Mouse (Mus musculus) lung, embryonic 14.5 days (tissue): ENCODE results near the gene Acpp. TPM values are rescaled to one million over a fixed set of nuclear protein-coding genes. Genes with fewer than 3 reads are reported as not detected.

ENCODE experiments used
- ATAC-seq: fragments of 200-750 bp; cut with Nextera tagmentation; 2 replicates; pipeline ENCODE4 v1.8.0; 2017; ENCODE audit warnings: mild to moderate bottlenecking, moderate TSS enrichment, moderate library complexity; ENCODE audit not compliant: insufficient read depth
- DNase-seq: peaks from one replicate; pipeline ENCODE4 v3.0.0-alpha.2; 2015
- H3K27ac ChIP-seq: fragments of 300-500 bp; sonication (generic); 2 replicates; pipeline ENCODE4 v1.5.1; 2014; ENCODE audit warnings: low read depth, mild to moderate bottlenecking, moderate library complexity
- H3K27me3 ChIP-seq: fragments of 300-500 bp; sonication (generic); 2 replicates; pipeline ENCODE4 v1.6.1; 2014; ENCODE audit warnings: low read length, control low read depth; ENCODE audit not compliant: insufficient read depth
- H3K36me3 ChIP-seq: fragments of 300-500 bp; sonication (generic); 2 replicates; pipeline ENCODE4 v1.6.1; 2014; ENCODE audit warnings: control low read depth; ENCODE audit not compliant: insufficient read depth
- H3K4me1 ChIP-seq: fragments of 300-500 bp; sonication (generic); 2 replicates; pipeline ENCODE4 v1.6.1; 2014; ENCODE audit warnings: antibody characterized with exemption, control low read depth; ENCODE audit not compliant: insufficient read depth
- H3K4me2 ChIP-seq: fragments of 300-500 bp; sonication (generic); 2 replicates; pipeline ENCODE4 v1.6.1; 2014; ENCODE audit warnings: mild to moderate bottlenecking
- H3K4me3 ChIP-seq: fragments of 300-500 bp; sonication (generic); 2 replicates; pipeline ENCODE4 v1.5.1; 2014; ENCODE audit warnings: low read depth, low read length
- H3K9ac ChIP-seq: fragments of 300-500 bp; sonication (generic); 2 replicates; pipeline ENCODE4 v1.6.1; 2014
- H3K9me3 ChIP-seq: fragments of 300-500 bp; sonication (generic); 2 replicates; pipeline ENCODE4 v1.6.1; 2016; ENCODE audit warnings: low read depth, low read length, control low read depth
- CTCF ChIP-seq: IDR thresholded peaks from 2 replicates; pipeline ENCODE4 v1.5.1; 2016; ENCODE audit warnings: antibody characterized with exemption, low read depth
- WGBS: fragments of 180-500 bp; shearing (Covaris S2); extraction: QIAGEN DNeasy Blood & Tissue Kit; methylation state at CpG from one replicate; pipeline ENCODE4 v1.1.7; 2014; 5-methylcytosine and 5-hydroxymethylcytosine counted together
- polyA plus RNA-seq: library from polyadenylated mRNA; unstranded; fragments of >200 nt; fragmentation: Nextera tagmentation; extraction: Ambion mirVana; gene quantifications from 2 replicates; pipeline ENCODE4 v1.2.1, GENCODE M21; 2014

The Acpp gene
- polyA plus RNA-seq, 1 experiment from 2014 or later, result 0.21 TPM

- WGBS, result 72% methylated on average over 8 of the region's 8 CpGs
These were observed 86.4 kb downstream of the Acpp start for GRCm38 (mm10) chr9:104251111-104251510.

DNA sequence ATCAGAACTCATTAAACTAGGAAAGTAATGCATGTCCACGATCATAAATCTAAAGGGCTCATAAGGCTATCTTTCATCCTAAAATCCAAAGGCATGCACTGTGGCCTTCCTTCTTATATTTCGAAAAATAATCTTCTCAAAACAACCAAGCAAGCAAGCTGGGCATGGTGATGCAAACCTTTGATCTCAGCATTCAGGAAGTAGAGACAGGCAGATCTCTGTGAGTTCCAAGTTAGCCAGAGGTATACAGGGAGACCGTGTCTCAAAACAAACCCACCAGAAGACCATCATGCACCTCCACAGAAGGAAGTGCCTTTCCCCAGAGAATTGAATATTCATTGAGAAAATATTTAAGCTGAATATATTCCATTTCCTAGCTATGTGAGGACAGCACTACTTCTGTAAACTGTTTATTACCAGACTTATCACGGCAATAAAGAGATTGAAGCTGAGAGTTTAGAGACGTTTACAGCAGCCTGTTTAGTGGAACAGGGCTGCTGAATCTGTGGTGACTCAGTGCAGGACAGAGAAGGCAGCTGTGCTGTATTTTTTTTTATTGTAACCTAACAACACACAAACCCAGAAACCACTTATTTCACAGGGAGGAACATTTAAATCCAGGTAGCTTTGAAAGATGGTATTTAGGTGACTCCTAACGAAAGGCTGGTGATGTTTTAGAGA lies 90.1 kb downstream of the Acpp start:
- H3K27ac ChIP-seq, result no peak overlapping the region
- no peak overlapping the region for H3K4me3 ChIP-seq
- H3K4me2 ChIP-seq, result no peak overlapping the region
- no peak for DNase-seq
- no peaks in the 10 kb centered on the region for H3K9me3 ChIP-seq
- 66% methylated on average over 6 of the region's 6 CpGs for WGBS
- no peaks in the 10 kb centered on the region for H3K36me3 ChIP-seq
- H3K4me1 ChIP-seq, result no peaks in the 10 kb centered on the region
- no peak for ATAC-seq
- no peak overlapping the region for H3K9ac ChIP-seq
- H3K27me3 ChIP-seq, result no peaks in the 10 kb centered on the region
- TF ChIP-seq CTCF, result no peak

More at GRCm38 (mm10) chr9:104251111-104251510, 86.4 kb downstream of the Acpp start:
- H3K9me3 ChIP-seq, result no peaks in the 10 kb centered on the region
- H3K27ac ChIP-seq, result no peak overlapping the region
- H3K9ac ChIP-seq, result no peak overlapping the region
- no peak overlapping the region for H3K4me2 ChIP-seq
- TF ChIP-seq CTCF, result no peak
- H3K4me3 ChIP-seq, result no peak overlapping the region
- ATAC-seq, result no peak
- H3K36me3 ChIP-seq, result no peaks in the 10 kb centered on the region
- no peaks in the 10 kb centered on the region for H3K27me3 ChIP-seq
- H3K4me1 ChIP-seq, result no peaks in the 10 kb centered on the region
- no peak for DNase-seq

GRCm38 (mm10) chr9:104243799-104244466 lies 93.6 kb downstream of the Acpp start:
- DNase-seq (no peak), ATAC-seq (no peak)
- Histone ChIP-seq H3K9me3 (no peaks in the 10 kb centered on the region), H3K36me3 (no peaks in the 10 kb centered on the region; the same call in 1 of the 2 replicates), H3K4me3 (no peak overlapping the region), H3K4me1 (no peaks in the 10 kb centered on the region), H3K9ac (no peak overlapping the region), H3K27ac (no peak overlapping the region), H3K4me2 (no peak overlapping the region), H3K27me3 (no peaks in the 10 kb centered on the region)
- 79% methylated on average over 9 of the region's 9 CpGs for WGBS
- TF ChIP-seq CTCF, result no peak

DNA sequence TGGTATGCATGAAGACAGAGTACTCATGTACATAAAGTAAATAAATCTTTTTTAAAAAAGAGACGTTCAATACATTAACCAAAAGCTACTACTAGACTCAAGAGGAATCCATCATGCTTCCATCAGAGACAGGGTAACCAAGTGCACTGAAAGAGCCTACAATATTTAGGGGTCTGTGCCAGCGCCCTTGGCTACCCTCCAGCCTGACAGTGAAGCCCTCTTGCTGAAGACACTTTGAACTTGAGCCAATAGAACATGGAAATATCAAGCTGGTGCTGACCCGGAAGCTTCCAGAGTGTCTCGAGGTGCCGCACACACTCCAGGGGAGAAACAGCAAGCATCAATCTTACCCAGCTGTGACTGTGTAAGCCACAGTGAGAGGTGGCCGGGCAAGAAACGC lies 97.4 kb downstream of the Acpp start:
- Histone ChIP-seq H3K9ac (no peak overlapping the region), H3K27ac (no peak overlapping the region), H3K4me2 (no peak overlapping the region), H3K9me3 (no peaks in the 10 kb centered on the region), H3K36me3 (peaks cover 26% of the 10 kb centered on the region), H3K27me3 (no peaks in the 10 kb centered on the region), H3K4me1 (no peaks in the 10 kb centered on the region), H3K4me3 (no peak overlapping the region)
- WGBS, result 85% methylated on average over 7 of the region's 7 CpGs
- DNase-seq (no peak), ATAC-seq (no peak)
- TF ChIP-seq CTCF, result no peak

- ATAC-seq, result no peak
- no peak overlapping the region for H3K9ac ChIP-seq
- H3K9me3 ChIP-seq, result no peaks in the 10 kb centered on the region
- no peaks in the 10 kb centered on the region for H3K27me3 ChIP-seq
- no peak overlapping the region for H3K27ac ChIP-seq
- no peak for TF ChIP-seq CTCF
- no peak overlapping the region for H3K4me2 ChIP-seq
- 91% methylated on average over 8 of the region's 8 CpGs for WGBS
- no peaks in the 10 kb centered on the region for H3K4me1 ChIP-seq
- H3K36me3 ChIP-seq, result peaks cover 32% of the 10 kb centered on the region
- no peak for DNase-seq
- no peak overlapping the region for H3K4me3 ChIP-seq
These were observed 98.5 kb downstream of the Acpp start for GRCm38 (mm10) chr9:104239076-104239475.

Other genes with a start within 250 kb of the Acpp start
- 0.37 and 0.39 TPM in 2 replicates for gene Ackr4, start 210.8 kb downstream of the Acpp start, polyA plus RNA-seq
- 25.0 and 26.6 TPM in 2 replicates for gene Dnajc13, start 74.8 kb downstream of the Acpp start, polyA plus RNA-seq
- 0.12 and 0.37 TPM in 2 replicates for gene Cpne4, start 209.5 kb upstream of the Acpp start, polyA plus RNA-seq